Mouse (Mus musculus) 3T3-L1 (cell line): ENCODE measurements around the gene Slc26a8.
"Not testable (repeated sequence)": the region's sequence is repeated elsewhere in the genome, so short reads cannot be mapped to it uniquely, and the experiment has no call there.

Source experiments
- DNase-seq: peaks from one replicate; pipeline ENCODE4 v3.0.0-alpha.2; 2015; ENCODE audit warnings: low read depth, low spot score

The Slc26a8 gene

GRCm38 (mm10) chr17:28689586-28690283 is at the start of gene Slc26a8:
Slc26a8 (minus strand) TSS chr17:28690233.
- no peak for DNase-seq

- no peak for DNase-seq
Observed at GRCm38 (mm10) chr17:28739244-28739643, 49.2 kb upstream of the Slc26a8 start.

GRCm38 (mm10) chr17:28737973-28738372 is 47.9 kb upstream of the Slc26a8 start:
- no peak for DNase-seq

DNA sequence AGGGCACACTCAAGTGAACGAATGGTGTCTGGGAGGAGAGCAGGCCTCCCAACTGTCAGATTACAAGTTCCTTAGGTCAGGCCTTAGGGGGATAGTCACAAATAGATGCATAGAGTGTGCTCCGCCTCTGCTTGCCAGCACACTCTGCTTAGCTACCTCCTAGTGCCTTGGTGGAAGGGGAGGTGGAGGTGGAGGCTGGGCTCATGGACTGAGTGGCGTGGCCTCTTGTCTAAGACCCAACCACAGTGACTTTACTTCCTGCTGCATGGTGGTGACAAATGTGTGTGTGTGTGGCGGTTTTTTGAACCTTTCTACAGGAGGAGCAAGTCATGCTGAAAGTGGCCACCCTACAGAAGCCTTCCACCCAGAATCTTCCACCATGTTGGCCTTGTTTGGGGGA is 46.5 kb upstream of the Slc26a8 start:
- no peak for DNase-seq

- DNase-seq, result no peak
Observed at GRCm38 (mm10) chr17:28735317-28736105, 45.5 kb upstream of the Slc26a8 start.

- not testable (repeated sequence) for DNase-seq
Observed at GRCm38 (mm10) chr17:28727511-28727910, 37.5 kb upstream of the Slc26a8 start.

DNA sequence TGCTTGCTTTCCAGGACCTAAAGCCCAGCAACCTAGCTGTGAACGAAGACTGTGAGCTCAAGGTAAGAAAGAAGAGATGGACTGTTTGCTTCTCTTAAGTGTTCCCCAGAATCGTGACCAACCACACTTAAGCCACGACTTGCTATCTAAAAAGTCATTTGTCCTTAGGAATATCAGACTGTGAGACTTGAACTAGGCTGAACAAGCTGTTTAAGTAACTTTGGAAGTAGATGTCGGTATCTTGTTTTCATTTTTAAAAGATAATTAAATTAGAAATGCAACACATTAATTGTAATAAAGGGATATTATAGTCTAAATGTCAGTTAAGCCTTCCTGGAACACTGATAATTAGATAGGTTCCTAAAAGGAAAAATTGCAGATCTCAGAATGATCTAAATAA is 35.8 kb upstream of the Slc26a8 start, which contains the start of gene AC170998.1:
Gene AC170998.1, plus strand, starts transcription at position 301 of the 400 bp plus-strand sequence.
- DNase-seq, result no peak

DNA sequence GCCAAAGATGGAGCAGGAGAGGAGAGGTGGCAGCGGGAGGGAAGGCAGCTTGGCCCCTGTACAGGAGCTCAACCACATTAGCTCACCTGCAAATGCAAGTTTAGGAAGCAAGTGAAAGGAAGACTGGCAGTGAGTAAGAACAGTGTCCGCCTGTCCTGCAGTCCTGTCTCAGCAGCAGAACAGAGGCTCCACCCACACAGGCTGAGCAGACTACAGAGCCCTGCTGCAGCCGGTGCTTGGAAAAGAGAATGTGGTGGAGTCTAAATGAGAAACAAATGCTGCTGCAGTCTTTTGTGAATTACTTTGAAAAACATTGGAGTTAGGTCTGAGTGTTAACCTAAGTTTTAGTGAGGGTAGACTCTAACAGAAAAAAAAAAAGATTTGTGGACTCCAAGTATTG is 27.5 kb upstream of the Slc26a8 start:
- DNase-seq, result no peak

GRCm38 (mm10) chr17:28715832-28716548 is 26.0 kb upstream of the Slc26a8 start:
- DNase-seq, result no peak

DNA sequence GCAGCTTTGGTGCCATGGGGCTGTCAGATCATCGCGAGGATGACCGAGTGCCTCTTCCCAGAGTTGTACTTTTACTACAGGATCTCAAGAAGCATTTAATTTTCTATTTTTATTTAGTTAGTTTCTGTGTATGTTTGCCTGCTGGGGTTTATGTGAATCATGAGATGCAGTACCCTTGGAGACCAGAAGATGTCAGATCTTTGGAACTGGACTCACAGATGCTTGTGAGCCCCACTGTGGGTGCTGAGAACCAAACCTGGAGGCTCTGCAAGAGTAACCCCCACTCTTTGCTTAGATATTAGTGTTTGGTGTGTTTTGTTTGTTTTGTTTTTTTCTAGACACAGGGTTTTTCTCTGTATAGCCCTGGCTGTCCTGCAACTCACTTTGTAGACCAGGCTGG is 24.0 kb upstream of the Slc26a8 start:
- peak; percentile 44 for DNase-seq

DNA sequence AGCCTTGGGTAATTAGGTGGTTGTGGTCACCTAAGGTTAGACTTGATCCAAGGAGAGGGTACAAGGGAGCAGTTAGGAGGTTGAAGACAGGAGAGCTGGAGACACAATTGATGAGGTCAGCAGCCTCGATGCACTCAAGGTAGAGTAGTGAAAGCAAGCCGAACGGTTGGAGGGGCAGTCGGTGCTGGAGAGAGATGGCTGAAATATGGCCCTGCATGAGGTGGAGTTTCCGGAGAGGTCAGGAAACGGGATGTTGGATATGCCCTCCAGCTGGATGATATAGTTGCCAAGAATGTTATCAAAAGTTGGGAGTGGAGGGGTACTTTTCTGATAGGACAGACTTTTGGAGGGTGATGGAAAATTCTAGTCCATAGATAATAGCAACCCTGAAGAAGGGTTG is 22.3 kb upstream of the Slc26a8 start:
- DNase-seq, result no peak

- DNase-seq, result no peak
Observed at GRCm38 (mm10) chr17:28711237-28711636, 21.2 kb upstream of the Slc26a8 start.

GRCm38 (mm10) chr17:28710291-28710688 is 20.3 kb upstream of the Slc26a8 start:
- no peak for DNase-seq

GRCm38 (mm10) chr17:28709552-28710290 is 19.7 kb upstream of the Slc26a8 start:
- no peak for DNase-seq

GRCm38 (mm10) chr17:28708989-28709388 is 19.0 kb upstream of the Slc26a8 start:
- DNase-seq, result no peak

DNA sequence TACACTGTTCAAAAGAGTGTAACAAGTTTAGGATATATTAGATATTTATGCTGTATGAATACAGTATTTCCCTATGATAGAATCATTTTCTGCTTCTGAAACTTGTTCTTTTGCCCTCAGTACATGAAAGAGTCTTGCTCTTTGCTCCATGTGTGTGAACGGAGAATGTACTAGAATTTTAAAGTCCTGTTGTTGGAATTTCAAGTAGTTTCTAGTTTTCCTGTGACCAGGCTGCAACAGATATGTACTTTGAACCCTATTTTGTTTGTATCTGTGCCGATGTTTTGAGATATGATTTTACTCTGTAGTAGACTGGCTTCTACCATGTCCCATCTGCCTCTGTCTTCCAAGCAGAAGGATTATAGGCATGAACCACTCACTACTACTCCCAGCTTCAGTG is 17.8 kb upstream of the Slc26a8 start:
- DNase-seq, result no peak

- peak; percentile 87 for DNase-seq
Observed at GRCm38 (mm10) chr17:28707136-28707627, 17.1 kb upstream of the Slc26a8 start.

DNA sequence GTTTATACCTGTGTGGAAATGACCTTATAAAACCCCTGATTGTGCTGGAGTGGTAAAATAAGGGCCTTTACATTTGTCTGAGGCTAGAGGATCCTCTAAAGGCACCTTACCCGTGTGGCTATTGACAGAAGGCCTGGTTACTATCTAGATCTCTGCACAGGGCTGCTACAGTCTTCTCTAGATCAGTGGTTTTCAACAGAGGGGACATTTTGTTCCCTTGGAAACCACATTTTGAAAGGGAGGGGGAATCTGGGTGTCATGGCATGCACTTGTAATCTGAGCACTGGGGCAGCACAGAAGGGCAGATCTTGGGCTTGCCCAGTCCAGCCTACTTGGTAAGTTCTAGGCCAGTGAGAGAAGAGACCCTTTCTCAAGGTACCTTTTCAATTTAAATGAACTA is 16.7 kb upstream of the Slc26a8 start:
- peak; percentile 36 for DNase-seq

GRCm38 (mm10) chr17:28702646-28703045 is 12.6 kb upstream of the Slc26a8 start:
- peak; percentile 45 for DNase-seq

DNA sequence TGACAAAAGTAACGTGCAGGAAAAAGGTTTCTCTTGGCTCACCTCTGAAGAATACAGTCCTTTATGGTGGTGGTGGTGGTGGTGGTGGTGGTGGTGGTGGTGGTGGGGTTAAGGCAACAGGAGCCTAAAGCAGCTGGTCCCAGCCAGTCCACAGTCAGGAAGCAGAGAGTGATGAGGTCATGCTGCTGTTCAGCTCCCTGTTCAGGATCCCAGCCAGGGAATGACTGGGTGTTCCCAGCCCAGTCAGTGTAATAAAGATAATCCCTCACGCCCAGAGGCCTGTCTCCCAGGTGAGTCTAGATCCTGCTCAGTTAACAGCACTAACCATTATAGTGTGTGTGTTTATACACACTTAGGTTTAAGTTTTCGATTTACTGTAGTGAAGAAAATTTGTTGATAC is 11.7 kb upstream of the Slc26a8 start:
- peak; percentile 62 for DNase-seq

DNA sequence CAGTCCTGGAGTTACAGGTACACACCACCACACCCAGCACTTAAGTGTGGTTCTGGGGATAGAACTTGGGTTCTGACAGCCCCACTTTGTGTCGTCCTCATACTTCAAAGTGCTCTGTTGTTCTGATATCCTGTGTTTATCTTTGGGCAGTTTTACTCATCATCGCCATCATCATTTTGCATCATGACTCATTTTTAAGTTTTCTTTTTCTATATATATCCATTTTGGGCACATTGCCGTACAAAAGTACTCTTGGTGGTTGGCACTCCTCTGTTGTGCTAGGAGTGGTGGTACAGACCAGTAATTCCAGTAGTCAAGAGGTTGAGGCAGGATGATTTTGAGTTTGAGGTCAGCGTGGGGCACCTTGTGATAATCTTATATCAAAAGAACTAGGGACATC is 11.1 kb upstream of the Slc26a8 start:
- peak; percentile 37 for DNase-seq
